Mouse (Mus musculus): Measurements from ENCODE around the gene Lct. TPM values are rescaled to one million over a fixed set of nuclear protein-coding genes. Genes with fewer than 3 reads are reported as not detected.
A peak's percentile ranks its signal among the peaks of the same experiment; 100 is the strongest.

Gene Lct
- polyA plus RNA-seq, 1 experiment, result 0.57 TPM

DNA sequence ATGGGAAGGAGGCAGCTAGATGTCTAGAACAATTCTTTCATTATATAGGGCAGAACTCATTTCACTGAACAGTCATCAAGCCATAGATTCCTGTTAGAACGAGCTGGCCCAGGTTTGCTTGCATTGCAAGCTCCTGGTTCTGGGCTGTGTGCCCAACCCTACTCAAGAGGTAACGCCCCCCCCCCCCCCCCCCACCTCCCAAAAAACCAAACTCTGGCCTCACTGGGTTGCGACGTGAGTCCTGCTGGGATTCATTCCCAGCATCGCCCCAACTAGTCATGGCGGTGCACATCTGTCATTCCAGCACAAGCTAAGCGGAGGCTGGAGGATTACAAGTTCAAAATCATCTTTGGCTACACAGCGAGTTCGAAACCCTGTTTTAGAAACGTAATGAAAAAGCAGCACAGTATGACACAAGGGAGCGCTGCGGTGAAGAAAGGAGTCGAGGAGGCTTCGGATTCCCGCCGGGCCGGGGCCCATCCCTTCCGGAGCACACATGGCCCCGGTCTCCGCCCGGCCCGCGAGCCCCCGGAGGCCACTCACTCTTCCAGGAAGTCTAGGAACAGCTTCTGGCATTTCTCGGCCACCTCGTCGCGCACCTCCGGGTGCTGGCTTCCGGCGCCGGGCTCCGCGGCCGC lies 30.9 kb upstream of the Lct start:
- Histone ChIP-seq H3K36me3 (ENCODE audit: control insufficient read depth, insufficient read depth, low read length) (no peaks in the 10 kb centered on the region), H3K4me3 (ENCODE audit: control insufficient read depth, low read depth, low read length) (peak overlapping the region; percentile 98), H3K4me1 (ENCODE audit: control insufficient read depth, insufficient read depth, low read length) (no peaks in the 10 kb centered on the region; the same call in none of the 2 replicates), H3K27me3 (ENCODE audit: control insufficient read depth, insufficient read depth, low read length) (no peaks in the 10 kb centered on the region), H3K27ac (ENCODE audit: control insufficient read depth, insufficient read depth, low read depth, low read length) (peak overlapping the region; percentile 59)
- no peak for TF ChIP-seq POLR2A (IDR thresholded peaks at IDR 0.05; ENCODE audit: control insufficient read depth, low read depth, low read length)

DNA sequence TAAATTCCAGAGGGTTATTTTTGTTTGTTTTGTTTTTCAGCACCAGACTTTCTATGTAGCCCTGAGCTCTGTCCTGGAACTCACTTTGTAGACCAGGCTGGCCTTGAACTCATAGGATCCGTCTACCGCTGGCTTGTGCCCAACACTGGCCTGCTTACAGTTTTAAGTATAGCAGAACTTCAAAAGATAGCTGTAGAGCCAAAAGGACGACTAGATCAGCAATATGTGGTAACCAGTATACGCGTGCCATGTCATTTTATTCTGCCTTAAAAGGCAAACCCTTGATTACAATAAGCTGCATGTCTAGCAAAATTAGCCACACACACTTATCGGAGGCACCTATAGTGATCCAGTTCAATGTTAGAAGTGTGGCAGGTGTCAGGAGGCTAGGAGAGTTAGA lies 30.2 kb upstream of the Lct start:
- no peak overlapping the region for H3K4me3 ChIP-seq (ENCODE audit: control insufficient read depth, low read depth, low read length)
- no peaks in the 10 kb centered on the region; the same call in none of the 2 replicates for H3K4me1 ChIP-seq (ENCODE audit: control insufficient read depth, insufficient read depth, low read length)
- H3K36me3 ChIP-seq (ENCODE audit: control insufficient read depth, insufficient read depth, low read length), result 0 out of 2 replicates have a peak, but pooled peaks cover 2% of the 10 kb centered on the region
- TF ChIP-seq CTCF (IDR thresholded peaks at IDR 0.05; ENCODE audit: control insufficient read depth, insufficient read depth, insufficient replicate concordance, low read depth, low read length), result no peak
- no peak for TF ChIP-seq POLR2A (IDR thresholded peaks at IDR 0.05; ENCODE audit: control insufficient read depth, low read depth, low read length)
- no peaks in the 10 kb centered on the region for H3K27me3 ChIP-seq (ENCODE audit: control insufficient read depth, insufficient read depth, low read length)
- H3K27ac ChIP-seq (ENCODE audit: control insufficient read depth, insufficient read depth, low read depth, low read length), result no peak overlapping the region

DNA sequence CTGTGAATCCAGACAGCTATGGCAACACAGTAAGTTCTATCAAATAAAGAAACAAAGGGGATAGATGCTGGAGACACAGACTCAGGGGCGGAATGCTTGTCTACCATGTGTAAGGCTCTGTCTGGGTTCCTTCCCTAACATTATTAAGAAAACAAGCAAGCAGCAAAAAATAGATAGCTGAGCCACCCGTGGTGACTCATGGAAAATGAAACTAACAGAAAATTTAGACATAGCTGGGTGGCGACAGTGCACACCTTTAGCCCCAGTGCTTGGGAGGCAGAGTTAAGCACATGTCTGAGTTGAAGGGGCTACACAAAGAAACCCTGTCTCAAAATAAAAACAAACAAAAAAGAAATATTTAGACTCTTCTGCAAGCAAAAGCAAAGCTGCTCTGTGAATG lies 29.3 kb upstream of the Lct start:
- Histone ChIP-seq H3K4me1 (ENCODE audit: control insufficient read depth, insufficient read depth, low read length) (no peaks in the 10 kb centered on the region; the same call in none of the 2 replicates), H3K4me3 (ENCODE audit: control insufficient read depth, low read depth, low read length) (no peak overlapping the region), H3K36me3 (ENCODE audit: control insufficient read depth, insufficient read depth, low read length) (peaks cover 3% of the 10 kb centered on the region), H3K27me3 (ENCODE audit: control insufficient read depth, insufficient read depth, low read length) (no peaks in the 10 kb centered on the region), H3K27ac (ENCODE audit: control insufficient read depth, insufficient read depth, low read depth, low read length) (no peak overlapping the region)
- no peak for TF ChIP-seq POLR2A (IDR thresholded peaks at IDR 0.05; ENCODE audit: control insufficient read depth, low read depth, low read length)
- TF ChIP-seq CTCF (IDR thresholded peaks at IDR 0.05; ENCODE audit: control insufficient read depth, insufficient read depth, insufficient replicate concordance, low read depth, low read length), result no peak

DNA sequence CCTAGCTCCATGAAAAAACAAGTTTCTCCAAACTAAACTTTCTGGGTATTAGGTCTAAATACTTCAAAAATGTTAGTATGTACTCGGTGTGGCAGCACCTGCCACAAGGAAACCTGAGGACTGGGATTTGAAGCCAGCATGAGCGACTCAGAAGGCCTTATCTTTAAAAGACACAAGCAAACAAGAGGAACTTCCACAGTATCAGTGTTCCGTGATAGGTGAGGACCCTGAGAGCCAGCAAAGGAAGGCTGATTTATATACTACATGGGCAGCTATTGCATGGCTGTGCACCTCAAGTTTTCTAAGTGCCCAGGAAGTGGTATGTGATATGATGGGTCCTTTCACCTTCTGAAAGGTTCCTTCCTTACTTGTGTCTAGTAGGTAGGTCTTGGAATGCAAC lies 25.0 kb upstream of the Lct start:
- H3K4me1 ChIP-seq (ENCODE audit: control insufficient read depth, insufficient read depth, low read length), result no peaks in the 10 kb centered on the region
- no peak overlapping the region for H3K27ac ChIP-seq (ENCODE audit: control insufficient read depth, insufficient read depth, low read depth, low read length)
- peaks cover 3% of the 10 kb centered on the region for H3K36me3 ChIP-seq (ENCODE audit: control insufficient read depth, insufficient read depth, low read length)
- H3K4me3 ChIP-seq (ENCODE audit: control insufficient read depth, low read depth, low read length), result no peak overlapping the region
- H3K27me3 ChIP-seq (ENCODE audit: control insufficient read depth, insufficient read depth, low read length), result no peaks in the 10 kb centered on the region
- TF ChIP-seq POLR2A (IDR thresholded peaks at IDR 0.05; ENCODE audit: control insufficient read depth, low read depth, low read length), result no peak
- no peak for TF ChIP-seq CTCF (IDR thresholded peaks at IDR 0.05; ENCODE audit: control insufficient read depth, insufficient read depth, insufficient replicate concordance, low read depth, low read length)

DNA sequence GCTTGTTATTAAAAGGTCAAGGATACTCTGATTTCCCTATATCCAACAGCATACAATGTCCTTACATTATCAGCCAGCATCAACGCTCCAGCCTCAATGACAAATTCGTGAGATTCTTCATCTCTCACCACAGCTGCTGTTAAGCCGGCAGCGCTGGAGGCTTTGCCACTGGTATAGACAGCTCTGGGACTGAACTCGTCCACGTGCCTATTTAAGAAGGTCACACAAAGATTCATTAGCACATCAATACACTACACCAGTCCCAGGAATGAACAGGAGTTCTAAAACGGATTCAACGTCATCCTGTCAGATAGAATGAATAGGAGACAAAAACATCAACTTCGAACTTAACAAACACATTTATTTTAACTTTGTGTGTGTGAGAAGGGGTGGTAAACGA lies 16.1 kb upstream of the Lct start:
- Histone ChIP-seq H3K27me3 (ENCODE audit: control insufficient read depth, insufficient read depth, low read length) (no peaks in the 10 kb centered on the region), H3K27ac (ENCODE audit: control insufficient read depth, insufficient read depth, low read depth, low read length) (no peak overlapping the region), H3K4me1 (ENCODE audit: control insufficient read depth, insufficient read depth, low read length) (no peaks in the 10 kb centered on the region), H3K36me3 (ENCODE audit: control insufficient read depth, insufficient read depth, low read length) (no peaks in the 10 kb centered on the region; the same call in 1 of the 2 replicates), H3K4me3 (ENCODE audit: control insufficient read depth, low read depth, low read length) (no peak overlapping the region)
- TF ChIP-seq CTCF (IDR thresholded peaks at IDR 0.05; ENCODE audit: control insufficient read depth, insufficient read depth, insufficient replicate concordance, low read depth, low read length), result no peak
- TF ChIP-seq POLR2A (IDR thresholded peaks at IDR 0.05; ENCODE audit: control insufficient read depth, low read depth, low read length), result no peak

DNA sequence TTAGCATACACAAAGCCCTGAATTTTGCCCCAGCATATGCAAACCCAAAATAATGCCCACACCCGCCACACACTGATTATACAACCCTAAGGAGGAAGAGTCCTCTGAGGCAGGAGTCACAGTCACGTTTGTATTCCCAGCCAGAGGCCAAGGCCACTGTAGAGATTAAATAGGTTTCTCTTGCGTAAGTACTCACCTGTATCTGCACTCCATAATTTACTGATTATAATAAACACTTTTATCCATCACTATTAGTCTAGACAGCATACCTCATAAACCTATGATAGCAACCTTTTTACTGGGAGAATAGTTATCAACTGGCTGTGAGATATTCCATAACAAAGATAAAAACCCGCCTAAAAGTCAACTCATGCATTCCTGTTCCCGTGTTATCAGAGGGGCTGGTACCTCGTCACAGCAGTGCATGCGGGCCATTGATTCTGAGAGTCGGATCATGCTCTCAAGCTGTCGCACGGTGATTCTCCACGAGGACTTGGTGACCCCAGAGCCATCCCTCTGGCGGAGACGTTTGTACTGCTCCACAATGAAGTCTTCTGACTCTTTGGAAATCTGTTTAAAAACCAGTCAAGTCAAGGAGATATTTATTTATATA lies 9.7 kb upstream of the Lct start:
- Histone ChIP-seq H3K27ac (ENCODE audit: control insufficient read depth, insufficient read depth, low read depth, low read length) (no peak overlapping the region), H3K27me3 (ENCODE audit: control insufficient read depth, insufficient read depth, low read length) (no peaks in the 10 kb centered on the region), H3K4me3 (ENCODE audit: control insufficient read depth, low read depth, low read length) (no peak overlapping the region), H3K4me1 (ENCODE audit: control insufficient read depth, insufficient read depth, low read length) (no peaks in the 10 kb centered on the region), H3K36me3 (ENCODE audit: control insufficient read depth, insufficient read depth, low read length) (peaks cover 2% of the 10 kb centered on the region; the same call in 1 of the 2 replicates)
- no peak for TF ChIP-seq CTCF (IDR thresholded peaks at IDR 0.05; ENCODE audit: control insufficient read depth, insufficient read depth, insufficient replicate concordance, low read depth, low read length)
- TF ChIP-seq POLR2A (IDR thresholded peaks at IDR 0.05; ENCODE audit: control insufficient read depth, low read depth, low read length), result no peak

DNA sequence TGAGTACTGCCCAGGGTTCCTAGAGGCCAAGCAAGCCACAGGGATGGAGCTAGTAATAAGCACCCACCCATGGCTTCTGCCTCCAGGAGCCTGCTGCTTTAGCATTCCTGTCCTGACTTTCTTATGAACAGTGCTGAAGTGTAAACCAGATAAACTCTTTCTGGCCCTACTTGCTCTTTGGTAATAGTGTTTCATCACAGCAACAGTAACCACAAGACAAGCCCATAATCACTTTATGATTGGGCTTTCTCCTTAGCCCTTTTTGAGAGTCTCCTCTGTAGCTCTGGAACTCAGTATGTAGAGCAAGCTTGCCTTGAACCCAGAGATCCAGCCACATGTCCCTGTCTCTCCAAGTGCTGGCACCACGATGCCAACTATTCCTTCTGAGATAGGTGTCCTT lies 2.2 kb upstream of the Lct start:
- Histone ChIP-seq H3K27me3 (ENCODE audit: control insufficient read depth, insufficient read depth, low read length) (no peaks in the 10 kb centered on the region), H3K4me3 (ENCODE audit: control insufficient read depth, low read depth, low read length) (no peak overlapping the region), H3K36me3 (ENCODE audit: control insufficient read depth, insufficient read depth, low read length) (peaks cover 2% of the 10 kb centered on the region; the same call in 1 of the 2 replicates), H3K27ac (ENCODE audit: control insufficient read depth, insufficient read depth, low read depth, low read length) (no peak overlapping the region), H3K4me1 (ENCODE audit: control insufficient read depth, insufficient read depth, low read length) (no peaks in the 10 kb centered on the region)
- TF ChIP-seq POLR2A (IDR thresholded peaks at IDR 0.05; ENCODE audit: control insufficient read depth, low read depth, low read length) (no peak), CTCF (IDR thresholded peaks at IDR 0.05; ENCODE audit: control insufficient read depth, insufficient read depth, insufficient replicate concordance, low read depth, low read length) (no peak)
